In the genomic region with DNA sequence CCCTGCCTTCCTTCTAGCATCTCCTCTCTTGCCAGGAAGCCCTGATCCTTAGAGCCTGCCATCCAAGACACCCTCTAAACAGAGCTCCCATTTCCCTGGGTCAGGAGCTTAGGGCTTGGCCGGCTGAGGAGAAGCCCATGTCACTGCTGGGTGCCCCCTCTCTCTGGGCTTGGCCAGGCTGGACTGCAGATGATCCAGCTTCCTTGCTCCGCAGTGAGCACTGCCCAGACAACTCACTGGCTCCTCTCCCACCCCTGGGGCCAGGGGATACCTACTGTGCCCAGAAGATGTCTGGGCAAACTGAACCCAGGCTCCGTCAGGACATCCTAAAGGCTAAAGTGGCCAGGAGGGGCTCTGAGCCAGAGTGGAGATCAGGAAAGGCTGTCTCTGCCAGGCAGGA, we compare ENCODE assay signal across 15 mouse cellular contexts. TPM values are rescaled to one million over a fixed set of nuclear protein-coding genes. Genes with fewer than 3 reads are reported as not detected.
DNase-seq lines count a peak whose midpoint lies in the region; ATAC-seq and TF ChIP-seq lines count a peak whose summit lies in the region.
"Had no signal": no experiment of that assay in that cellular context is flagged by ENCODE, and none has a peak within 500 bp of the region (broad histone marks: within the 10 kb centered on the region; RNA-seq: fewer than 3 reads in every experiment).

No protein-coding gene starts in this region.

- peak overlapping the region; percentile 21; the same call in 1 of the 2 replicates for H3K27ac ChIP-seq in stomach, embryonic 14.5 days (ENCODE audit: low read length)
- no peak overlapping the region for H3K27ac ChIP-seq in stomach, postnatal 0 days (replicated peaks)
- H3K27ac ChIP-seq in limb, embryonic 14.5 days (replicated peaks; ENCODE audit: low read depth, low read length): no peak overlapping the region
- H3K27ac ChIP-seq in kidney, embryonic 15.5 days: no peak overlapping the region
- H3K27ac ChIP-seq: liver, embryonic 14.5 days had no signal

- no peak overlapping the region for H3K9ac ChIP-seq in stomach, embryonic 14.5 days (replicated peaks; ENCODE audit: low read depth, low read length)
- H3K9ac ChIP-seq in stomach, postnatal 0 days (ENCODE audit: low read length): no peak overlapping the region
- H3K9ac ChIP-seq in limb, embryonic 14.5 days (ENCODE audit: low read depth, low read length, severe bottlenecking): peak overlapping the region; percentile 21; the same call in 1 of the 2 replicates
- H3K9ac ChIP-seq in kidney, embryonic 15.5 days: no peak overlapping the region
- H3K9ac ChIP-seq: liver, embryonic 14.5 days had no signal

- TF ChIP-seq POLR2A in limb, embryonic 14.5 days (IDR thresholded peaks at IDR 0.05; ENCODE audit: borderline replicate concordance, extremely low read depth, insufficient read depth, insufficient read length): no peak

- DNase-seq in gastrocnemius, postnatal 25 days: peak; percentile 57
- DNase-seq in gastrocnemius, postnatal 36 days: no peak
- DNase-seq in stomach, postnatal 0 days (ENCODE audit: low spot score): no peak
- no peak for DNase-seq in limb, embryonic 14.5 days (ENCODE audit: low spot score)
- DNase-seq in spleen, postnatal 10 days (ENCODE audit: low spot score in 2 of 2): no peak
- no peak for DNase-seq in urinary bladder, postnatal 25 days (ENCODE audit: low spot score)
- DNase-seq: adrenal gland, adult 2 months; kidney, adult 8-10 months; lung, postnatal 36 days had no signal

- intact Hi-C loops in gastrocnemius, postnatal 36 days (cut with DNase I): no loop called here

- ATAC-seq in stomach, embryonic 14.5 days (ENCODE audit: insufficient number of reproducible peaks, insufficient read depth, low FRiP score, low read depth): no peak
- no peak for ATAC-seq in stomach, postnatal 0 days (ENCODE audit: low FRiP score, low TSS enrichment)
- no peak for ATAC-seq in limb, embryonic 14.5 days (ENCODE audit: low FRiP score, low read depth)
- no peak for ATAC-seq in kidney, embryonic 15.5 days (replicated peaks; ENCODE audit: low FRiP score)
- ATAC-seq: Patski had no signal

- no peak for TF ChIP-seq EP300 in stomach, postnatal 0 days (optimal IDR thresholded peaks at IDR 0.05)

- H3K27me3 ChIP-seq in stomach, embryonic 14.5 days (ENCODE audit: control insufficient read depth, insufficient read depth, low read length): no peaks in the 10 kb centered on the region
- no peaks in the 10 kb centered on the region for H3K27me3 ChIP-seq in stomach, postnatal 0 days (ENCODE audit: control insufficient read depth, insufficient read depth, low read length)
- H3K27me3 ChIP-seq in limb, embryonic 14.5 days (ENCODE audit: control insufficient read depth, insufficient read depth, low read length): no peaks in the 10 kb centered on the region
- peaks cover 3% of the 10 kb centered on the region; the same call in 1 of the 2 replicates for H3K27me3 ChIP-seq in kidney, embryonic 15.5 days
- H3K27me3 ChIP-seq: Patski had no signal

- H3K4me2 ChIP-seq in stomach, embryonic 14.5 days (replicated peaks; ENCODE audit: low read depth, low read length): no peak overlapping the region
- H3K4me2 ChIP-seq in stomach, postnatal 0 days (replicated peaks; ENCODE audit: low read depth): no peak overlapping the region
- no peak overlapping the region for H3K4me2 ChIP-seq in limb, embryonic 14.5 days (replicated peaks; ENCODE audit: low read depth, low read length, severe bottlenecking)
- H3K4me2 ChIP-seq in kidney, embryonic 15.5 days: no peak overlapping the region

- WGBS in stomach, embryonic 14.5 days: 87% methylated on average over 3 of the region's 3 CpGs
- 89% methylated on average over 3 of the region's 3 CpGs for WGBS in stomach, postnatal 0 days
- 86% methylated on average over 3 of the region's 3 CpGs for WGBS in limb, embryonic 14.5 days
- 88% methylated on average over 3 of the region's 3 CpGs for WGBS in kidney, embryonic 15.5 days

- no peak for TF ChIP-seq CTCF in stomach, postnatal 0 days (IDR thresholded peaks at IDR 0.05; ENCODE audit: low read depth)

- no peaks in the 10 kb centered on the region for H3K4me1 ChIP-seq in stomach, embryonic 14.5 days (ENCODE audit: control insufficient read depth, insufficient read depth, low read length)
- no peaks in the 10 kb centered on the region for H3K4me1 ChIP-seq in stomach, postnatal 0 days (replicated peaks; ENCODE audit: control insufficient read depth, insufficient read depth)
- H3K4me1 ChIP-seq in limb, embryonic 14.5 days (ENCODE audit: control insufficient read depth, insufficient read depth, low read length): no peaks in the 10 kb centered on the region
- H3K4me1 ChIP-seq in kidney, embryonic 15.5 days: peaks cover 13% of the 10 kb centered on the region

- H3K9me3 ChIP-seq in stomach, embryonic 14.5 days (ENCODE audit: control insufficient read depth, low read depth, low read length): no peaks in the 10 kb centered on the region
- no peaks in the 10 kb centered on the region for H3K9me3 ChIP-seq in stomach, postnatal 0 days (ENCODE audit: control insufficient read depth, low read length)
- no peaks in the 10 kb centered on the region for H3K9me3 ChIP-seq in limb, embryonic 14.5 days (ENCODE audit: control insufficient read depth, low read length)
- H3K9me3 ChIP-seq in kidney, embryonic 15.5 days (replicated peaks): no peaks in the 10 kb centered on the region

- H3K36me3 ChIP-seq in stomach, embryonic 14.5 days (ENCODE audit: control insufficient read depth, insufficient read depth, low read length): no peaks in the 10 kb centered on the region
- H3K36me3 ChIP-seq in stomach, postnatal 0 days (ENCODE audit: control insufficient read depth, insufficient read depth, low read length): no peaks in the 10 kb centered on the region
- H3K36me3 ChIP-seq in limb, embryonic 14.5 days (ENCODE audit: control insufficient read depth, insufficient read depth, low read length): no peaks in the 10 kb centered on the region
- no peaks in the 10 kb centered on the region for H3K36me3 ChIP-seq in kidney, embryonic 15.5 days

- no peak overlapping the region for H3K4me3 ChIP-seq in stomach, embryonic 14.5 days (ENCODE audit: low read depth, low read length)
- H3K4me3 ChIP-seq in stomach, postnatal 0 days (ENCODE audit: low read depth, low read length): no peak overlapping the region
- no peak overlapping the region for H3K4me3 ChIP-seq in limb, embryonic 14.5 days (replicated peaks; ENCODE audit: low read length)
- H3K4me3 ChIP-seq in kidney, embryonic 15.5 days (replicated peaks): no peak overlapping the region

RNA-seq across cellular contexts. Expression of gene Slc38a3, which starts 9.4 kb away (rescaled TPM):
- total RNA-seq in gastrocnemius, postnatal 25 days (2021): 10 to 100 TPM; 72.1 to 77.5 TPM
- total RNA-seq in gastrocnemius, postnatal 36 days (2021): 10 to 100 TPM; 60.6 to 81.6 TPM
- polyA plus RNA-seq in stomach, embryonic 14.5 days (2014; fragmentation: Nextera tagmentation; extraction: Ambion mirVana): 3.7 and 7.1 TPM in 2 replicates
- polyA plus RNA-seq in stomach, postnatal 0 days (2015; fragmentation: Nextera tagmentation; extraction: Ambion mirVana): 0.95 and 1.1 TPM in 2 replicates
- polyA plus RNA-seq in limb, embryonic 14.5 days (2012; rRNA removed): 22.4 and 31.8 TPM in 2 replicates
- 3.7 and 6.0 TPM in 2 replicates for polyA plus RNA-seq in limb, embryonic 14.5 days (2014; fragmentation: Nextera tagmentation; extraction: Ambion mirVana)
- 7.1 and 8.1 TPM in 2 replicates for polyA plus RNA-seq in kidney, embryonic 15.5 days (2015; fragmentation: Nextera tagmentation; extraction: Ambion mirVana)
- total RNA-seq: granulocyte monocyte progenitor cell, adult 5-6 weeks had no signal

RNA-seq across cellular contexts. Expression of gene Gnat1, which starts 19.6 kb away (rescaled TPM):
- not detected for total RNA-seq in gastrocnemius, postnatal 25 days (2021)
- total RNA-seq in gastrocnemius, postnatal 36 days (2021): not detected
- 1.8 and 2.4 TPM in 2 replicates for polyA plus RNA-seq in stomach, embryonic 14.5 days (2014; fragmentation: Nextera tagmentation; extraction: Ambion mirVana)
- 2.1 and 2.9 TPM in 2 replicates for polyA plus RNA-seq in stomach, postnatal 0 days (2015; fragmentation: Nextera tagmentation; extraction: Ambion mirVana)
- polyA plus RNA-seq in limb, embryonic 14.5 days (2012; rRNA removed): 0.28 and 0.44 TPM in 2 replicates
- 0.55 and 0.57 TPM in 2 replicates for polyA plus RNA-seq in limb, embryonic 14.5 days (2014; fragmentation: Nextera tagmentation; extraction: Ambion mirVana)
- 3.9 and 4.6 TPM in 2 replicates for polyA plus RNA-seq in kidney, embryonic 15.5 days (2015; fragmentation: Nextera tagmentation; extraction: Ambion mirVana)
- total RNA-seq: granulocyte monocyte progenitor cell, adult 5-6 weeks; heart, postnatal 25 days had no signal

RNA-seq across cellular contexts. Expression of gene Gnai2, which starts 24.8 kb away (rescaled TPM):
- 10 to 100 TPM; 73.2 to 87.6 TPM for total RNA-seq in gastrocnemius, postnatal 25 days (2021)
- 10 to 100 TPM; 65.2 to 70.5 TPM for total RNA-seq in gastrocnemius, postnatal 36 days (2021)
- 359 TPM in 2 replicates for polyA plus RNA-seq in stomach, embryonic 14.5 days (2014; fragmentation: Nextera tagmentation; extraction: Ambion mirVana)
- 189 and 195 TPM in 2 replicates for polyA plus RNA-seq in stomach, postnatal 0 days (2015; fragmentation: Nextera tagmentation; extraction: Ambion mirVana)
- polyA plus RNA-seq in limb, embryonic 14.5 days (2012; rRNA removed): 496 and 627 TPM in 2 replicates
- 392 and 411 TPM in 2 replicates for polyA plus RNA-seq in limb, embryonic 14.5 days (2014; fragmentation: Nextera tagmentation; extraction: Ambion mirVana)
- 403 and 424 TPM in 2 replicates for polyA plus RNA-seq in kidney, embryonic 15.5 days (2015; fragmentation: Nextera tagmentation; extraction: Ambion mirVana)

RNA-seq across cellular contexts. Expression of gene Sema3f, which starts 50.3 kb away (rescaled TPM):
- 1 to 10 TPM; 5.9 to 9.7 TPM for total RNA-seq in gastrocnemius, postnatal 25 days (2021)
- total RNA-seq in gastrocnemius, postnatal 36 days (2021): 1 to 10 TPM; 4.9 to 6.1 TPM
- polyA plus RNA-seq in stomach, embryonic 14.5 days (2014; fragmentation: Nextera tagmentation; extraction: Ambion mirVana): 30.2 and 33.2 TPM in 2 replicates
- 11.7 and 15.1 TPM in 2 replicates for polyA plus RNA-seq in stomach, postnatal 0 days (2015; fragmentation: Nextera tagmentation; extraction: Ambion mirVana)
- polyA plus RNA-seq in limb, embryonic 14.5 days (2012; rRNA removed): 228 and 332 TPM in 2 replicates
- 48.8 and 55.6 TPM in 2 replicates for polyA plus RNA-seq in limb, embryonic 14.5 days (2014; fragmentation: Nextera tagmentation; extraction: Ambion mirVana)
- polyA plus RNA-seq in kidney, embryonic 15.5 days (2015; fragmentation: Nextera tagmentation; extraction: Ambion mirVana): 21.3 and 23.9 TPM in 2 replicates
- total RNA-seq: granulocyte monocyte progenitor cell, adult 5-6 weeks had no signal

RNA-seq across cellular contexts. Expression of gene Sema3b, which starts 50.9 kb away (rescaled TPM):
- total RNA-seq in gastrocnemius, postnatal 25 days (2021): 10 to 100 TPM; 18.1 to 19.4 TPM
- 10 to 100 TPM; 13.1 to 17.5 TPM for total RNA-seq in gastrocnemius, postnatal 36 days (2021)
- 6.1 and 7.9 TPM in 2 replicates for polyA plus RNA-seq in stomach, embryonic 14.5 days (2014; fragmentation: Nextera tagmentation; extraction: Ambion mirVana)
- polyA plus RNA-seq in stomach, postnatal 0 days (2015; fragmentation: Nextera tagmentation; extraction: Ambion mirVana): 16.3 and 19.1 TPM in 2 replicates
- 23.2 and 23.7 TPM in 2 replicates for polyA plus RNA-seq in limb, embryonic 14.5 days (2012; rRNA removed)
- polyA plus RNA-seq in limb, embryonic 14.5 days (2014; fragmentation: Nextera tagmentation; extraction: Ambion mirVana): 7.7 and 11.2 TPM in 2 replicates
- 21.1 and 22.5 TPM in 2 replicates for polyA plus RNA-seq in kidney, embryonic 15.5 days (2015; fragmentation: Nextera tagmentation; extraction: Ambion mirVana)
- total RNA-seq: granulocyte monocyte progenitor cell, adult 5-6 weeks had no signal
